Mouse (Mus musculus) stomach, postnatal 0 days (tissue): ENCODE measurements at regions not wholly inside any gene's neighbourhood (a gene's known extent, or its start where the extent isn't known, plus 50 kb on each side); places are given as distances from the start of the nearest gene placed in this dataset.

ENCODE experiments used
- CTCF ChIP-seq: IDR thresholded peaks from 2 replicates; pipeline ENCODE4 v1.5.1; 2016; ENCODE audit warnings: antibody characterized with exemption, low read depth, mild to moderate bottlenecking, moderate library complexity
- EP300 ChIP-seq: optimal IDR thresholded peaks from 2 replicates; pipeline ENCODE3; 2016; ENCODE audit warnings: antibody characterized with exemption

GRCm38 (mm10) chr16:87129021-87129420, 225.0 kb upstream of the N6amt1 start:
- TF ChIP-seq CTCF (no peak), EP300 (no peak)
